In the genomic region with DNA sequence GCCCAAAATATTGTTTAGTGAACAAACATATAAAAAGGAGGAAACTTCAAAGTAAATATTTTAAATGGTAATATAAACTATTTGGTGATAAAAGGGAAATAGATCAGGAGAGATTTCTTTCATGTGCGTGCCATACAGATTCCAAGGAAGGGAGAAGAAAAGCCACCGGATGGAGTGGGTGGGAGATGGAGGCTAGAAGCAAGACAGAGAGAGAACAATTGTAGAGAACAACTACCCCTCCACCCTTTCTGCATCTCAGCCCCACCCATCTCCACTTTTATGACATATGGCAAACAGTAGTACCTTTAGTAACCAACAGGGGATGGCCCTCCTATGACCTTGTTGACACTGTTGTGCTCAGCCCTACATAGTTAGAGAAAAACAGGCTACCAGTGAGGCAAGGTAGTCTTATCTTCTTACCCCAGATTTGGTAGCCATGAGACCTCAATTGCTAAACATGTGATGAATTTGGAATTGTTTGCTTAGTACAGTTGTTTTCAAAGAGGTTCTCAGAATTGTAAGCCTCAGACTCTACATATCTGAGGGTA, we compare ENCODE assay signal across 10 mouse cellular contexts.
DNase-seq lines count a peak whose midpoint lies in the region; ATAC-seq lines count a peak whose summit lies in the region.
"Had no signal": no experiment of that assay in that cellular context is flagged by ENCODE, and none has a peak within 500 bp of the region (broad histone marks: within the 10 kb centered on the region; RNA-seq: fewer than 3 reads in every experiment).

No protein-coding gene starts in this region.

- ATAC-seq in inflammation-experienced regulatory T-cells, adult 6 months, result peak; percentile 74
- ATAC-seq: midbrain, embryonic 15.5 days had no signal

- intact Hi-C loops in heart, postnatal 25 days (cut with DNase I), result no loop called here

- peak; percentile 23 for DNase-seq in thymus, postnatal 0 days (ENCODE audit: low spot score)
- no peak for DNase-seq in thymus, postnatal 14 days
- peak; percentile 10 for DNase-seq in ES-CJ7 (ENCODE audit: low read depth, low spot score)
- DNase-seq in kidney, adult 8-10 months, result no peak
- no peak for DNase-seq in heart, postnatal 25 days (ENCODE audit: low spot score)
- DNase-seq in urinary bladder, postnatal 36 days (ENCODE audit: low spot score in 2 of 2), result no peak
- DNase-seq: cerebellum, adult 2 months; thymus, postnatal 36 days had no signal

Comparison
In these comparisons a context has a peak if more than half of its experiments do, and no peak if none do; other contexts are left out.
1. DNase-seq: peak in thymus, postnatal 0 days (single experiment) and ES-CJ7 (single experiment); none in thymus, postnatal 14 days (single experiment), kidney, adult 8-10 months (0 of 2), heart, postnatal 25 days (single experiment) and urinary bladder, postnatal 36 days (0 of 2).